Mouse (Mus musculus): ENCODE results near the gene Stim2.
A peak's percentile ranks its signal among the peaks of the same experiment; 100 is the strongest.

Stim2 gene

GRCm38 (mm10) chr5:53998146-53998742, at the start of gene Stim2:
Gene Stim2, plus strand, starts transcription at chr5:53998499.
- DNase-seq, result peak; percentile 97

- DNase-seq, result no peak
Measured at GRCm38 (mm10) chr5:53948606-53949266, 49.6 kb upstream of the Stim2 start.

- no peak for DNase-seq
Measured at GRCm38 (mm10) chr5:53950189-53950588, 48.1 kb upstream of the Stim2 start.

- no peak for DNase-seq
Measured at GRCm38 (mm10) chr5:53953216-53953615, 45.1 kb upstream of the Stim2 start.

DNA sequence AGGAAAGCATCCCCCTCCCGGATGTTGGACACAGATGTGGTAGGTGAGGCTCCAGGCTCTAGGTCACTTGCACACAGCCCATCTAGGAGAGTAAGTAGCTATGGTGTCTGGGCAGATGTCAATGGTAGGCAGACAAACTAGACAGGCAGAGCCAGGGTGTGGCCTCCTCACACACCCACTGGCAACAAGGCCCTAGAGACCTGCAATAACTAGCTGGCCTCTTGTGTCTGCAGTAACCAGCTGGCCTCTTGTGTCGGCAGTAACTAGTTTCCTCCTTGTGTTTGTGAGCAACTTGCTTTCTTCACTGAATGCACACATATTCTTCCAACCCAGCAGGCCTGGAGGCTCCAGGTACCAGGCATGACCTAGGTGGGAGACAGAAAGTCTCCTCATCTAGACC, 44.5 kb upstream of the Stim2 start:
- no peak for DNase-seq

DNA sequence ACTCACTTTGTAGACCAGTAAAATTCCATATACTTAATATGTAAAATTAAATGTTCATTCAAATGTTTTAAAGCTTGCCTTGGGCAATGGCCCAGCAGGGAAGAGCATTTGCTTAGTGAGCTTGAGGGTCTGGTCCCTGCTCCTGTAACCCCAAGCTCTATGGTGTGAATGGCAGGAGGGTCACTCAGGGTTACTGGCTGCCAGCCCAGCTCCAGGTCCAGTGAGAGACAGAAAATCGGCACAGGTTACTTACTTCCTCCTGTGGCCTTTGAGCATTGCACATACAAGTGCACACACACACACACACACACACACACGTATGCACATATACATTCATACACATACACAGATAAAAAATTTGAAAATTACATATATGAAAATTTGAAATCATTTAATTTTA, 42.3 kb upstream of the Stim2 start:
- DNase-seq, result no peak

DNA sequence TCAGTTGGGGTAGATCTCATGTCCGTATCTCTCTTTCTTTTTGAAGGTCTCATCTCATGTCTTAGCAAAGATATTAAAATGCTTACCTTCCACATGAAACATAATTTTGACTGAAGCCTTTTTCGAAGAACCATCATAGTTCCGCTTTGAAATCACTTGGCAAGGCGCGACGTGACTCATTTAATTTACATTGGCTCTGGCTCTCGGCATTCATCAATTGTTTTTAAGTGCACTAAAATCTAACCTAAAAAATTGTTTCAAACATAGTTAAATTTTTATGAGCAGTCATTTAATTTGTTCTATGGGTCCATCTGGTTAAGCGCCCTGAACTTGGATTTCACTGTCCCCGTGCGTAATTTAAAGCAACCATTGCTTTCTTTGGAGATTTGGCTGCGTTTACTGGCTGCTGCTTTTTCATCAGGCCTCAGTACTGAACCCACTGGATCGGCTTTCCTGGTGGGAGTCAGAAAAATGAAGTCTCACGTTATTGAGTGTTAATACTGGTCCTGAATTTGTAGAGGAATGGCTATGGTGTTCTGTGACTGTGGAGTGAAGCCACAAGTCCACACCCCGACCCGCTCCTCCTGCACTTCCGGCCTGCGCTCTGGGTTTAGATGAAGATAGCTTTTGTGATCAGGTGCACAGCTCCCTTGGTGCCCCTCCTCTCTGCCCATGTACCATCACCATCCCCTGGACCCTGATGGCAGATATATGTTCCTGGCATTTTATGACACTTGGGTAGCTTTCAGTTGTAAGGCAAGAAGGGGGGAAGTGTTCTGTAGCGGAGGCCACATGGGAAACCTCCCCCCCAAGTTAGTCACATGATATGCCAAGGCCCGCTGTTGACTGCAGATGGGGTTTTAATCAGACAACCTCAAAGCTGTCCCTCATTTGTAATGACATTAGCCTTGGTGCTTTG, 41.6 kb upstream of the Stim2 start:
- no peak for DNase-seq

- no peak for DNase-seq
Measured at GRCm38 (mm10) chr5:53957348-53957747, 41.0 kb upstream of the Stim2 start.

DNA sequence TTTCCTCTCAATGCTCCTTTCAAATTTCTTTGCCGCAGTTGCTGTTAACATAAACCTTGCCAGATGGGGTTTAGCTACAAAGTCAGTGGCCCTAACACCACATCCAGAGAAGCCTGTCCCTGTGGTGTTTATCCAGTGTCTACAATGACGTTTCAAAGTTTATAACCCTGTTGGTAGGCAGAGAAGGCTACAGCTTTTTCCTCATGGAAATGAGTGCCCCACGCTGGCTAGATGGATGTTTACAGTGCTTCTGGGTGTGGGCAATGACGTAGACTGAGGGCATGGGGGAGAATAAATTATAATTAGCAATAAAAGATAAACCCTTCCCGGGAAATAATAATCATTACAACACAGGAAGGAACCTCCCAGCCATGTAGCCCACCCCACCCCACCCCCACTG, 37.1 kb upstream of the Stim2 start:
- no peak for DNase-seq

GRCm38 (mm10) chr5:53961830-53962515, 36.3 kb upstream of the Stim2 start:
- no peak for DNase-seq

DNA sequence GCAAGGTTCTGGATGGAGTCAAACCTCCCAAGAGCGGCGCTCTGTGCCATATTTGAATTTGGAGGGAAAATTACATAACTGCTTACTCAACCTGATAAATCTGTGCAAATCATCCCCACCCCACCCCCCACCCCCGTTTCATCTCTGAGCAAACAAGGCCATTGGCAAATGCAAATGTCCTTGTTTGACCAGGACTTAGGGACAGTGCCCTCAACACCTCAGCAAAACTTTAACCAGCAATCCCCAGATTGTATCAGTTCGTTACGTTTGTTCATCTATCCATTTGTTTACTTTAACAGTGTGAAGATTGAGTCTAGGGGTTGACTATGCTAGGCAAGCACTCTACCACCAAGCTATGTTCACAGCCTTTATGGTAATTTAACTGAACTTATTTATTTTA, 32.6 kb upstream of the Stim2 start:
- DNase-seq, result no peak

- no peak for DNase-seq
Measured at GRCm38 (mm10) chr5:53967560-53967959, 30.7 kb upstream of the Stim2 start.

- no peak for DNase-seq
Measured at GRCm38 (mm10) chr5:53970178-53970577, 28.1 kb upstream of the Stim2 start.

GRCm38 (mm10) chr5:53971201-53971600, 27.1 kb upstream of the Stim2 start:
- DNase-seq, result no peak

- no peak for DNase-seq
Measured at GRCm38 (mm10) chr5:53972905-53973304, 25.4 kb upstream of the Stim2 start.

GRCm38 (mm10) chr5:53976497-53976896, 21.8 kb upstream of the Stim2 start:
- DNase-seq, result peak; percentile 14

- DNase-seq, result no peak
Measured at GRCm38 (mm10) chr5:53977060-53977459, 21.2 kb upstream of the Stim2 start.

GRCm38 (mm10) chr5:53983358-53983757, 14.9 kb upstream of the Stim2 start:
- no peak for DNase-seq

DNA sequence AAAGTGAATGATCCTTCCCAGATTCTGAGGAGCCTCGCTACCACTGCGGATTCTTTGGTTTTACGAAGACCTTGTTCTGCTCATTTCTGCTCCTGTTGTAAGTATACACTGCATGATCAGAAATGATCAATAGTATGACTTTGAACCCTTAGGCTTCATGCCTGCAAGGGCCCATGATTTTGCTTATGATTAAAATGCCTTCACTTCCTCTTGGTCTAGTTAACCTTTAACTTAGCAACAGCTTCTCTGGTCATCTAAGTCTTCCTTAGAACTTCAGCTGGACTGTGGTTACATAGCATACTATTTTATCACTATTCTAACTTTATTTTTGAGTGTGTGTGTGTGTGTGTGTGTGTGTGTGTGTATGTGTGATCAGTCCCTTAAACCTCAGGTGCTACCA, 12.7 kb upstream of the Stim2 start:
- no peak for DNase-seq

- no peak for DNase-seq
Measured at GRCm38 (mm10) chr5:53987496-53987895, 10.8 kb upstream of the Stim2 start.

- DNase-seq, result no peak
Measured at GRCm38 (mm10) chr5:53988053-53988452, 10.2 kb upstream of the Stim2 start.

- DNase-seq, result peak; percentile 89
Measured at GRCm38 (mm10) chr5:53992616-53993015, 5.7 kb upstream of the Stim2 start.

- no peak for DNase-seq
Measured at GRCm38 (mm10) chr5:53994576-53994975, 3.7 kb upstream of the Stim2 start.

All from right cerebral cortex, adult 18-20 months (tissue).